Mouse (Mus musculus) hindbrain, embryonic 15.5 days (tissue): ENCODE measurements around the gene Ppard. TPM values are rescaled to one million over a fixed set of nuclear protein-coding genes. Genes with fewer than 3 reads are reported as not detected.

Experiments
- ATAC-seq: fragments of 200-750 bp; cut with Nextera tagmentation; 2 replicates; pipeline ENCODE4 v1.8.0; 2017; ENCODE audit warnings: low read depth, moderate number of reproducible peaks, moderate TSS enrichment; ENCODE audit not compliant: low FRiP score
- H3K27ac ChIP-seq: fragments of 300-500 bp; sonication (generic); replicated peaks from 2 replicates; pipeline ENCODE4 v1.5.1; 2015; ENCODE audit warnings: mild to moderate bottlenecking, inconsistent platforms
- H3K27me3 ChIP-seq: fragments of 300-500 bp; sonication (generic); 2 replicates; pipeline ENCODE4 v1.6.1; 2015; ENCODE audit warnings: control low read depth, inconsistent platforms
- H3K36me3 ChIP-seq: fragments of 300-500 bp; sonication (generic); 2 replicates; pipeline ENCODE4 v1.6.1; 2015; ENCODE audit warnings: control low read depth, inconsistent platforms
- H3K4me1 ChIP-seq: fragments of 300-500 bp; sonication (generic); replicated peaks from 2 replicates; pipeline ENCODE4 v1.6.1; 2015; ENCODE audit warnings: control low read depth, inconsistent platforms
- H3K4me2 ChIP-seq: fragments of 300-500 bp; sonication (generic); 2 replicates; pipeline ENCODE4 v1.6.1; 2015; ENCODE audit warnings: moderate library complexity, mild to moderate bottlenecking, inconsistent platforms
- H3K4me3 ChIP-seq: fragments of 300-500 bp; sonication (generic); 2 replicates; pipeline ENCODE4 v1.5.1; 2015; ENCODE audit warnings: mild to moderate bottlenecking, inconsistent platforms
- H3K9ac ChIP-seq: fragments of 300-500 bp; sonication (generic); 2 replicates; pipeline ENCODE4 v1.6.1; 2015; ENCODE audit warnings: inconsistent platforms
- H3K9me3 ChIP-seq: fragments of 300-500 bp; sonication (generic); 2 replicates; pipeline ENCODE4 v1.6.1; 2016; ENCODE audit warnings: control low read depth, inconsistent platforms
- whole genome bisulfite sequencing: fragments of 180-500 bp; shearing (Covaris S2); methylation state at CpG from one replicate; pipeline ENCODE4 v1.1.7; 2015; 5-methylcytosine and 5-hydroxymethylcytosine counted together
- polyA plus RNA-seq: library from polyadenylated mRNA; unstranded; fragments of >200 nt; fragmentation: Nextera tagmentation; extraction: Ambion mirVana; gene quantifications from 2 replicates; pipeline ENCODE4 v1.2.1, GENCODE M21; 2015

Gene Ppard
- polyA plus RNA-seq, 1 experiment from 2014 or later: 2.2 TPM

DNA sequence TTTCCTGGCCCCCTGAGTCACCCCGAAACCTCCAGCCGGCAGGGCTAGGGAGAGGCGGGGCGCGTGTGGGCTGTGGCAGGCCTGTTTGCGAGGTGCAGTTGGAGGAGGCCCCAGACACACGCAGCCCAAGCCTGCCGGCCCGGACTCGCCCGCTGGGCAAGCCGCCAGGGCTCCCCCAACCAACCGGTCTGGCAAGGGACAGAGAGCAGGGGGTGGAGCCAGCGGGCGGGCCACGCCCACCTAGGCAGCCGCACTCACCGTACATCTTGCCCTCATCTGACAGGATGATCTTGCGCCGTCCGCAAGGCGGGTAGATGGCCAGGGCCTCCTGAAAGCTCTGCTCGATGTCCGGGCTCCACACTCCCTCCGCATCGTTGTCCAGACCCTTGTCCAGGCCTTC lies 108.6 kb downstream of the Ppard start:
- Histone ChIP-seq H3K4me3 (peak overlapping the region; percentile 18), H3K27ac (no peak overlapping the region), H3K4me1 (peaks cover 19% of the 10 kb centered on the region), H3K36me3 (no peaks in the 10 kb centered on the region), H3K9ac (peak overlapping the region; percentile 18; the same call in 1 of the 2 replicates), H3K27me3 (no peaks in the 10 kb centered on the region; the same call in 1 of the 2 replicates), H3K9me3 (no peaks in the 10 kb centered on the region), H3K4me2 (peak overlapping the region; percentile 54)
- peak; percentile 67 for ATAC-seq
- WGBS: 7% methylated on average over 26 of the region's 26 CpGs

- Histone ChIP-seq H3K4me3 (no peak overlapping the region), H3K27ac (no peak overlapping the region), H3K36me3 (no peaks in the 10 kb centered on the region), H3K4me2 (no peak overlapping the region), H3K4me1 (peaks cover 24% of the 10 kb centered on the region), H3K27me3 (peaks cover 6% of the 10 kb centered on the region; the same call in 1 of the 2 replicates), H3K9me3 (no peaks in the 10 kb centered on the region), H3K9ac (no peak overlapping the region)
- no peak for ATAC-seq
- WGBS: 39% methylated on average over 4 of the region's 4 CpGs
These were observed 111.6 kb downstream of the Ppard start for GRCm38 (mm10) chr17:28344050-28344607.

DNA sequence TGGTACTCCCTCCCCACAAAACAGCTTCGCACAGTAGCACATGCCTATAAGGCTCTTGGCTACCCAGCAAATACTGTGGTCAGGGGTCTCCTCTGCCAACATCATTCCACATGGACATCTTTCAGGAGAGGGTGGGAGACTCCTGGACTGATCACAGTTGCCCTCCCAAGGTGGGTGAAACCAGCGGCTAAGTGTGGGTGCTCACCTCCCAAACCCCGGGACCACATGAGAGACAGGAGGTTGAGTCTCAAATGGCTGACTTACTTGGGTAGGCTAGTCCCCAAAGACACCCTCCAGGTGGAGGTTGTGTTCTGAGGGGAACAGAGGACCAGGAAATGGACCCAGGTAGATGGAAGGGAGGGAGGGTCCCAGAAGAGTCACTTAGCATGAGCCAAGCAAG lies 112.2 kb downstream of the Ppard start:
- Histone ChIP-seq H3K36me3 (no peaks in the 10 kb centered on the region), H3K4me1 (peaks cover 24% of the 10 kb centered on the region), H3K27ac (no peak overlapping the region), H3K27me3 (peaks cover 6% of the 10 kb centered on the region; the same call in 1 of the 2 replicates), H3K9me3 (no peaks in the 10 kb centered on the region), H3K9ac (no peak overlapping the region), H3K4me3 (no peak overlapping the region), H3K4me2 (no peak overlapping the region)
- ATAC-seq: no peak
- WGBS: 61% methylated on average over 3 of the region's 3 CpGs

DNA sequence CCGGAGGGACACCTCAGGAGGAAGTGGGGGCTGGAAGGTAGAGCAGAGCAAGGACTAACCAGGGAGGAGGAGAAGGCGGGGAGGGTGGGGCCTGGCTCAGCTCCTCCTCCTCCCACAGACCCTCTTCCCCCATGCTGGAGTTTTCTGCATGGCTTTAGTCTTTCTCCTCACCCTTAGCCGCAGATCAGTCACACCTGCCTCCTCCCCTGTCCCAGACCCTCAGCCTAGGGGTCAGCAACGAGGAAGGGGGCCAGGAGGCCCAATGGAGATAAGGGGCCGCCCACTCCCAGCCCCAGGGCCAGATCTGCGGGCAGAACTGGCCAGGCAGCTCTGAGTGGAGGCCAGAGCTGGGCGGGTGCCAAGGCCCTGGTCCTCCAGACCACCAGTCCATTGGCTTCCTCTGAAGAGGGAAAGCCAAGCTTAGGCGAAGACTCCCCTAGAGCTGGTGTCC lies 112.8 kb downstream of the Ppard start:
- Histone ChIP-seq H3K4me1 (peaks cover 30% of the 10 kb centered on the region), H3K9me3 (no peaks in the 10 kb centered on the region), H3K4me2 (no peak overlapping the region; the same call in 1 of the 2 replicates), H3K27me3 (peaks cover 6% of the 10 kb centered on the region; the same call in 1 of the 2 replicates), H3K9ac (0 out of 2 replicates have a peak overlapping the region, but pooled peaks have one; percentile 8), H3K27ac (no peak overlapping the region), H3K4me3 (no peak overlapping the region), H3K36me3 (no peaks in the 10 kb centered on the region)
- WGBS: 22% methylated on average over 8 of the region's 8 CpGs
- no peak for ATAC-seq

DNA sequence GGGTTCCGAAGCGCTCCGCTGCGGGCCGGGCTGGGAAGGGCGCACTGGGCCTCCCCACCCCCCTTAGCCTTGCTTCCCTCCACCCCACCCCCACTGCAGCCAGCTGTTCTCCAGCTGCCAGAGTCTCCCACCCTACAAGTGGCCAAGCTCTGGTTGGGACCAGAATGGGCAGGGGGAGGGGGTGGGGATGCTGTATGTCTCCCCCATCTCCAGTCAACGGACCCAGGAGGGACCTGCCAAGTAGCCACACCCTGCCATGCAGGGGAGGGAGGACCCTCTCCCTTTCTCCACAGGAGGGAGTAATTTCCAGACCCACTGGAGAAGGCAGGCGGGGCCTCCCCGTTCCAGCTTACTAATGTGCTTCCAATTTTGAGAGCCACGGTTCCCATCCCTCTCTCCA lies 113.4 kb downstream of the Ppard start:
- no peaks in the 10 kb centered on the region for H3K36me3 ChIP-seq
- no peaks in the 10 kb centered on the region for H3K9me3 ChIP-seq
- 0 out of 2 replicates have a peak overlapping the region, but pooled peaks have one; percentile 8 for H3K9ac ChIP-seq
- peaks cover 6% of the 10 kb centered on the region; the same call in 1 of the 2 replicates for H3K27me3 ChIP-seq
- ATAC-seq: no peak
- H3K4me2 ChIP-seq: no peak overlapping the region; the same call in 1 of the 2 replicates
- no peak overlapping the region for H3K27ac ChIP-seq
- H3K4me1 ChIP-seq: peaks cover 33% of the 10 kb centered on the region
- 15% methylated on average over 10 of the region's 10 CpGs for WGBS
- no peak overlapping the region for H3K4me3 ChIP-seq

- no peaks in the 10 kb centered on the region for H3K9me3 ChIP-seq
- ATAC-seq: no peak
- no peak overlapping the region for H3K27ac ChIP-seq
- WGBS: 82% methylated on average over 10 of the region's 10 CpGs
- peaks cover 15% of the 10 kb centered on the region for H3K27me3 ChIP-seq
- H3K36me3 ChIP-seq: no peaks in the 10 kb centered on the region
- H3K4me2 ChIP-seq: no peak overlapping the region
- H3K4me1 ChIP-seq: peaks cover 35% of the 10 kb centered on the region
- H3K4me3 ChIP-seq: no peak overlapping the region
- H3K9ac ChIP-seq: no peak overlapping the region
These were observed 114.8 kb downstream of the Ppard start for GRCm38 (mm10) chr17:28347327-28347726.

DNA sequence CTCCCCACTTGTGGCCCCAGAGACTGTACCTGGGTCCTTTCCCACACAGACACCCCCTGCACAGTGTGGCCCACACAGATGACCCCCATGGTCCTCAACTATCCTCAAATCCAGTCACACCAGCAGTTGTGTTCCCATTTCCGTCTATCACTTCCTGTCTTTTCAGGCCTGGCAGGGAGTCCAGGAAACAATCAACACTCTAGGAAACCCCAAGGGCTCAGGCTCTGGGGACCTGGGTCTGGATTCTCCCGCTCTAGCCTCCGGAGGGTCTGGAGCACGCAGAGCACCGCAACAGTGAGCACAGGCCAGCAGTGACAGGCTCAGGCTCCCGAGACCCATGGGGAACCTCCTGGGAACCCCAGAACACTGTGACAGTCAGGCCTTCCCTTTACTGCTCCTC lies 115.7 kb downstream of the Ppard start:
- Histone ChIP-seq H3K9ac (no peak overlapping the region), H3K9me3 (no peaks in the 10 kb centered on the region), H3K36me3 (no peaks in the 10 kb centered on the region), H3K27me3 (peaks cover 15% of the 10 kb centered on the region), H3K4me1 (peaks cover 35% of the 10 kb centered on the region), H3K27ac (no peak overlapping the region), H3K4me2 (no peak overlapping the region), H3K4me3 (no peak overlapping the region)
- ATAC-seq: no peak
- 68% methylated on average over 6 of the region's 6 CpGs for WGBS

DNA sequence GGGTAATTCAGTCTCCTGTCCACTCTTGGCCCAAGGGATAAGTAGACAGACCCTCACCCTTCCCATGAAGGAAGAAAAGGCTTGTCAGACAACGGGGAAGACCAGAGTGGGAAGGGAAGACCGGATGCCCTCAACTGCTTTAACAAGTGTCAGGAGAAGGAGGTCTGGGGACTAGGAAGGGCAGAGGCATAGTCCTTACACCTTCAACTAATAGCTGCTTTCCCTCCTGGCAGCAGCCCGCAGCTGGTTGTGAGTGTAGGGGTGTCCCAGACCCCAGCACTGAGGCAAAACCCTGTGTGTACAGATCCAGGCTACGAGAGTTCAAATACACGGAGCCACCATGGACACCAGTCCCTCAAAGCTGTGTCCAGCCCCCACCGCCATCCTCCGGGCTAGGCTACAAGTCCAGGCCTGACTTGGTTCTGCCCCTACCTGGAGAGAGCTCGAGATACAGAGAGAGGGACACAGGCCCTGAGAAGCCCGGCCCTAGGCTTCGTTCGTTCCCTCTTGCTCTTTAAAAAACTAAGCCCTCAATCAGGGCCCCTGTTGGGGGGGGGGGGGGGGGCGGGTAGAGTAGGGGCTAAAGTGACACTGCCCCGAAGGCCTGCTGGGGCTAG lies 116.9 kb downstream of the Ppard start:
- no peaks in the 10 kb centered on the region for H3K36me3 ChIP-seq
- peaks cover 35% of the 10 kb centered on the region for H3K4me1 ChIP-seq
- H3K9me3 ChIP-seq: no peaks in the 10 kb centered on the region
- H3K27me3 ChIP-seq: peaks cover 15% of the 10 kb centered on the region
- peak overlapping the region; percentile 55; the same call in 1 of the 2 replicates for H3K9ac ChIP-seq
- peak overlapping the region; percentile 50 for H3K4me3 ChIP-seq
- no peak overlapping the region for H3K27ac ChIP-seq
- no peak for ATAC-seq
- H3K4me2 ChIP-seq: peak overlapping the region; percentile 98
- WGBS: 17% methylated on average over 13 of the region's 13 CpGs

DNA sequence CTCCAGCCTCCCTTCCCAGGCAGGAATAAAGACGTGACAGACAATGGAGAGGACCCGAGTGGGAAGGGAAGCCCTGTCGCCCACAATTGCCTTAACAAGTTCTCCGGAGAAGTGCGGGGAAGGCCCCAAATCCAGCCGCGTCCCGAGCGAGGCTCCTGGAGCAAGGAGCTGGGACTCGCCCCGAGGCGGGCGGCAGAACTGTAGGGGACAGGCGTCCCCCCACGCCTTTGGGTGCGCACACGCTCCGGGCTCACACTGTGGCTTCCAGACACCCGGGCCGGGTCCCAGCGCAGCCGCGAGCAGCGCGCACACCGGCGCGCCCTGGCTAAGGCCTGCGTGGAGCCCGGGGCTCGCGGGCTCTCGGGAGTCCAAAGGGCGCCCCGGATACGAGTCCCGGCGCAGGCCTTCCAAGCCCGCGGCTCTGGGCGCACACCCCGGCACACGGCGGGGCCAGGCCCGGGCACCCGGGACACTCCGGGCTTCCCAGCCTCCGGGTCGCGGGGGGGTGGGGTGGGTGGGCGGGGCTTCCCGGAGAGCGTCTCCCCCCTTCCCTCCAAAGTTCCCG lies 117.5 kb downstream of the Ppard start:
- peak; percentile 37; the same call in 1 of the 2 replicates for ATAC-seq
- H3K9ac ChIP-seq: peak overlapping the region; percentile 55
- peaks cover 35% of the 10 kb centered on the region for H3K4me1 ChIP-seq
- H3K27ac ChIP-seq: peak overlapping the region; percentile 46
- peak overlapping the region; percentile 50 for H3K4me3 ChIP-seq
- peak overlapping the region; percentile 98 for H3K4me2 ChIP-seq
- peaks cover 15% of the 10 kb centered on the region for H3K27me3 ChIP-seq
- under 1% methylated on average over 45 of the region's 54 CpGs for WGBS
- no peaks in the 10 kb centered on the region for H3K9me3 ChIP-seq
- no peaks in the 10 kb centered on the region for H3K36me3 ChIP-seq

- peak within 1 kb of the TSS; percentile 61 for H3K27ac ChIP-seq
- peaks cover 30% of the 10 kb centered on the region for H3K4me1 ChIP-seq
- peak within 1 kb of the TSS; percentile 50 for H3K4me3 ChIP-seq
- under 1% methylated on average over 62 of the region's 73 CpGs for WGBS
- peak within 1 kb of the TSS; percentile 55 for H3K9ac ChIP-seq
- no peaks in the 10 kb centered on the region for H3K9me3 ChIP-seq
- H3K36me3 ChIP-seq: no peaks in the 10 kb centered on the region
- peak within 1 kb of the TSS; percentile 98 for H3K4me2 ChIP-seq
- H3K27me3 ChIP-seq: peaks cover 15% of the 10 kb centered on the region
- ATAC-seq: peak; percentile 77
These were observed 118.2 kb downstream of the Ppard start, which contains the start of gene Tead3 for GRCm38 (mm10) chr17:28350466-28351352. Gene Tead3 (minus strand): TSS chr17:28350817.
